Mouse (Mus musculus): Measurements from ENCODE around the gene Tns3. TPM values are rescaled to one million over a fixed set of nuclear protein-coding genes. Genes with fewer than 3 reads are reported as not detected.

The Tns3 gene
- polyA plus RNA-seq, 1 experiment from 2014 or later, result 4.1 TPM

DNA sequence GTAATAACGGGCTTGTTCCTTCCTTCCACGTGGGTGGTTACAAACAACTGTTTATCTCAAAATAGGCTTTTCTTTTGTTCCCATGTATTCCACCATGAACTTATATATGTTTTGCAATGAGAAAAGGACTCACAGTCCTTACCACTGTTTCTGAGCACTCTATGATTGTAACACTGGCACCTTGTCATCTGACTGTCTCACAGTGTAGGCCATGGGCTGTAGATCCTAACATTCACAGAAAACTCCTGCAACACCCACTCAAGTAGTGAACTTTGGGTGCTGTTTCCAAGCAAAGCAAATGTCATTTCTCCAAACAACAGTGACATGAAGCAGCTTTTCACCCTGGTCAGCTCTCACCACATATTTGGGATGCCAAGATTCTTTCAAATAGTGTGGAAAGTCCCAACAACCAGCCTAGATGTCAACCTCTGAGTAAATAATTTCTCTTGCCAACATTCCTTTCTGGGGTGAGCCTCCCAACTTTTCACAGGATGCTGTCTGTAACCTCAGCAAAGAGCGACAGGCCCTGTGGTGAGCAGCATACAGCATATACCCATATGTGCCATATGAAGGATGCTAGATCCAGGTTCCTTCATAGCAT lies 10.3 kb upstream of the Tns3 start:
- H3K9me3 ChIP-seq (replicated peaks; ENCODE audit: control insufficient read depth, low read length), result no peaks in the 10 kb centered on the region
- WGBS (ENCODE audit: insufficient replicate concordance), result 56% methylated on average over 3 of the region's 3 CpGs
- no peak for ATAC-seq (ENCODE audit: low read depth)

DNA sequence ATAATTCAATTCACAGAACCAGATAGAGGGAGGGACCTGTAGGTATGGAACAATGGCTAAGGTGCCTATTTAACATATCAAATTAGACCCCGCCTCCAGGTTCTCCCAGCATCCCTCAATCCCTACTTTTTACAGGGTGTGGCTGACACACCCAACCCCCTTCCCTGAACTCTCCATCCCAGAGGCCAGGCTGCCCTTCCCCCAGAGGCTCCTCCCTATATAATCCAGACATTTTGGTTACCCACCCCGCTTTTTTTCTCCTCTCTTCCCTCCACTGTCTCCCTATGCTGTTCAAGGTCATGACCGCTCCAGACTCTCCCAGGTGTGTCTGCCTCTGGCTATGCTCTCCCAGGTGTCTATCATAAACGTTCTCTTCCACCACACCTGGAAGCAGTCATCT lies 7.4 kb upstream of the Tns3 start:
- H3K9me3 ChIP-seq (replicated peaks; ENCODE audit: control insufficient read depth, low read length), result no peaks in the 10 kb centered on the region
- no peak overlapping the region for H3K4me2 ChIP-seq (ENCODE audit: low read depth, low read length)
- ATAC-seq (ENCODE audit: low read depth), result no peak
- no peak overlapping the region for H3K27ac ChIP-seq (ENCODE audit: low read length)
- no peaks in the 10 kb centered on the region for H3K4me1 ChIP-seq (ENCODE audit: control insufficient read depth, low read depth, low read length)
- H3K4me3 ChIP-seq (ENCODE audit: low read depth, low read length), result no peak overlapping the region
- H3K36me3 ChIP-seq (ENCODE audit: control insufficient read depth, insufficient read depth), result no peaks in the 10 kb centered on the region
- H3K9ac ChIP-seq (ENCODE audit: low read depth, low read length), result no peak overlapping the region
- no peaks in the 10 kb centered on the region for H3K27me3 ChIP-seq (ENCODE audit: control insufficient read depth, insufficient read depth, low read depth, low read length)
- WGBS (ENCODE audit: insufficient replicate concordance), result 61% methylated on average over 4 of the region's 4 CpGs

More for the DNA sequence above, 10.3 kb upstream of the Tns3 start:
- Histone ChIP-seq H3K36me3 (ENCODE audit: control insufficient read depth, insufficient read depth) (no peaks in the 10 kb centered on the region), H3K27ac (ENCODE audit: low read length) (no peak overlapping the region), H3K4me1 (ENCODE audit: control insufficient read depth, low read depth, low read length) (no peaks in the 10 kb centered on the region), H3K4me3 (ENCODE audit: low read depth, low read length) (no peak overlapping the region), H3K4me2 (ENCODE audit: low read depth, low read length) (no peak overlapping the region), H3K9ac (ENCODE audit: low read depth, low read length) (no peak overlapping the region), H3K27me3 (ENCODE audit: control insufficient read depth, insufficient read depth, low read depth, low read length) (no peaks in the 10 kb centered on the region)

DNA sequence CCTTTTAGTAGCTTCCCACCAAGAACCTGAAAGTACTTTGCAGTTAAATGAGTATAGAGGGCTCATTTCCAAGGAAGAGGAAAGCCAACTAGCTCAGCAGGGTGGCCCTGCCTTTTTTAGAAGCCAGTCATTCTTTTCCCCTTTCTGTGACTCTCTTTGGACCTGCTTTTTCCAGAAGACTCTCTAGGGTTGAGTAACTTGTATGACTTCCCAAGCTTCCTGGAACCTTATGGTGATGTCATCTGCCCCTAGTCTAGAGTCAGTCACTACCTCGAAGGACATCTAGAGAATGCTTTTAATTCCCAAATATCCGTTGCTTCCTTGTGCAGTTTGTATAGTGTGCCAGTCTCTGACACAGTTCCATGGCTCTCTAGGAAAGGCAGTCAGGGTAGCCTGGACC lies 4.8 kb upstream of the Tns3 start:
- H3K4me3 ChIP-seq (ENCODE audit: low read depth, low read length), result no peak overlapping the region
- H3K9ac ChIP-seq (ENCODE audit: low read depth, low read length), result no peak overlapping the region
- peaks cover 9% of the 10 kb centered on the region for H3K27me3 ChIP-seq (ENCODE audit: control insufficient read depth, insufficient read depth, low read depth, low read length)
- 60% methylated on average over 2 of the region's 2 CpGs for WGBS (ENCODE audit: insufficient replicate concordance)
- peaks cover 3% of the 10 kb centered on the region for H3K4me1 ChIP-seq (ENCODE audit: control insufficient read depth, low read depth, low read length)
- no peak overlapping the region for H3K4me2 ChIP-seq (ENCODE audit: low read depth, low read length)
- H3K27ac ChIP-seq (ENCODE audit: low read length), result no peak overlapping the region
- ATAC-seq (ENCODE audit: low read depth), result no peak
- no peaks in the 10 kb centered on the region for H3K36me3 ChIP-seq (ENCODE audit: control insufficient read depth, insufficient read depth)
- no peaks in the 10 kb centered on the region for H3K9me3 ChIP-seq (replicated peaks; ENCODE audit: control insufficient read depth, low read length)

DNA sequence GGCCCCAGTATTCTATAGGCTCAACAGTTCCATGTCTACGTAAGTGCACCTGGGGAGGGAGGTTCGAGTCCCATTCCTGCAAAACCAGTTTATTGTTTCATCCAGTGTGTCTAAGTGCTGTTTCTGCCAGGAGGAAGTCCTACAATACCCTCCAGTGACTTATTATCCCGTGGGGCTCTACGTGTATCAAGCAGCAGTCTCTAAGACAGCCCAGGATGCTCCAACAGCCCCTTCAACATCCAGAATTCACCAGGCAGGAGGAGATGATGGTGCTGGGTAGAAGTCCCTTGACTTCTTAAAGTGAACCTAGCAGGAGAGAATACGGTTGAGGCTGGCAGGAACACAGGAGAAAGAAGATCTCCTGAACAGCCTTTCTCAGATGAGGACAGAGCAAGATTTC lies 462 bp upstream of the Tns3 start:
- Histone ChIP-seq H3K4me1 (ENCODE audit: control insufficient read depth, low read depth, low read length) (peaks cover 3% of the 10 kb centered on the region), H3K27me3 (ENCODE audit: control insufficient read depth, insufficient read depth, low read depth, low read length) (peaks cover 9% of the 10 kb centered on the region), H3K27ac (ENCODE audit: low read length) (no peak overlapping the region), H3K9ac (ENCODE audit: low read depth, low read length) (peak overlapping the region; percentile 72), H3K4me3 (ENCODE audit: low read depth, low read length) (peak overlapping the region; percentile 70), H3K4me2 (ENCODE audit: low read depth, low read length) (peak overlapping the region; percentile 70), H3K9me3 (replicated peaks; ENCODE audit: control insufficient read depth, low read length) (no peaks in the 10 kb centered on the region), H3K36me3 (ENCODE audit: control insufficient read depth, insufficient read depth) (no peaks in the 10 kb centered on the region)
- ATAC-seq (ENCODE audit: low read depth), result no peak
- 39% methylated on average over 5 of the region's 5 CpGs for WGBS (ENCODE audit: insufficient replicate concordance)

DNA sequence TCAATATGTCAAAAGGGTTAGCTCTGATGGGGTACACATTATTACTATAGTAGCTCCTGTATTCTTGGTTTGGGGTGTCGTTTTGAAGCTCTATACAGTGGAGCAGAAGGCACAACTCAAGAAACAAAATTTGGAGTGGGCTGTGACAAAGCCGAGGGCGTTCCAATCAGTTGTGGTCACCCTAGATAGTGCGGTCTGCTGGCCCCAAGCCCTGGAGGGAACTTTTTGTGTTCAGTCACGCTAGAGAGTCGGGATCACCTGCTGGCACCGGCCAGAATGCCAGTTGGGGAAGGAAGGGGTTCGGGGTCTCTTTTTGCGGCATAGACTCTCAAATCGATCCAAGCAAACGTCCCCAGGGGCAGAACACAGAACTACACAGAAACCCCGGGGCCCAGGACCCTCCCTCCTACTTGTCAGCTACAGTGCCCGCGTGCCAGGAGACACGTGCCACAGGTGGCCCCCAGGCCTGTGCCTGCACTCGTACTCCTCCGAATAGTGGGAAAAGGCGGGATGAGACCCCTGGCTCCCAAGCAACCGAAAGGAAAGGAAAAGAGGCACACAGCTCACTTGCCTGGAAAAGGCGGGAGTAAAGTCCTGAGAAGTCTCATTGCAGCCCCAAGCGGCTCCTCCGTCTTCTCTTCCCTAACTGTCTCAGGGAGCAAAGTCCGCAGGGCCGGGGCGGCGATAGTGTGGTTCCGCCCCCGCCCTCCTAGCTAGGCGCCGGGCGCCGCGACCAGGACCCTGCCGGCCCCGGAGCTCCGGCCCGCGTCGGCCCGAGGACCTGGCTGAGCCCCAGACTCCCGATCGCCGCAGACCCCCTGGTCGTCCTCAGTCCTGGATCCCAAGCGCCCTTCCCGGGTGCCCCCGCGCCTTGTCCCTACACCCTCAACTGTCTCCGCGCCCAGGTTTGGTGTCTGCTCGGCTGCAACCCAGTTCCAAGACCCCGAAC lies 617 bp downstream of the Tns3 start:
- ATAC-seq (ENCODE audit: low read depth), result peak; percentile 69
- under 1% methylated on average over 52 of the region's 52 CpGs for WGBS (ENCODE audit: insufficient replicate concordance)
- Histone ChIP-seq H3K4me1 (ENCODE audit: control insufficient read depth, low read depth, low read length) (peaks cover 3% of the 10 kb centered on the region), H3K27ac (ENCODE audit: low read length) (peak overlapping the region; percentile 65), H3K9me3 (replicated peaks; ENCODE audit: control insufficient read depth, low read length) (no peaks in the 10 kb centered on the region), H3K4me3 (ENCODE audit: low read depth, low read length) (peak overlapping the region; percentile 70), H3K27me3 (ENCODE audit: control insufficient read depth, insufficient read depth, low read depth, low read length) (peaks cover 9% of the 10 kb centered on the region), H3K36me3 (ENCODE audit: control insufficient read depth, insufficient read depth) (no peaks in the 10 kb centered on the region), H3K9ac (ENCODE audit: low read depth, low read length) (peak overlapping the region; percentile 72), H3K4me2 (ENCODE audit: low read depth, low read length) (peak overlapping the region; percentile 70)

DNA sequence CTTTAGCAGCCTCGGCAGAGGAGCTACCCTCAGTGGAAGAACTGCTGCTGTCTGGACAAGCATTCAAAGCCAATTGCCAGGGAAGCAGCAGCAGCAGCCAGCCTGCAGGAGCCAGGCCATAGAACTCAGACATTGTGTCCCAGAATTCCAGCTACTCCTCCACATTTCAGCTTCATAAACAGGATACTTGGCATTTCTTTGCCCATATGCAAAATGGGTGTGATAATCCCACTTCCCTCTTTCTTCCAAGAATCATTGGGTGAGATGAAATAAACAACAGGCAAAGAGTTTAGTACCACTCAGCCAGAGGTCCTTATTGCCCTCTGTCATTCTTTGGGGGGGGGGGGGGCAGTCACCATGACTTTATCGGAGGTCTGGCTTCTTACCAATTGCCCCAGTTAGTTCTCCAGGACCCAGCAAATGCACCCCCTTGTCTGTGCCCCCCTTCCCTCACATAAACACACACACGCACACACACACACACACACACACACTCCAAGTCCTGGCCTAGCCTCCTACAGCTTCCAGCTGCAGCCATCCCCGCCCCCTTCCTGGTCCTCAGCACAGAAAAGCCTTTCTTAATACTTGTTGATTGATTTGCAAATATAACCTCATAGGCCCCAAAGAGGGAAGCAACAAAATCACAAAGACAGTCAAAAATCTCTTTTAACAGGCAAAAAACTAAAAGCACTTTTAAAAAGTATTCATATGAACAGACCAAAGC lies 1.5 kb downstream of the Tns3 start:
- H3K9ac ChIP-seq (ENCODE audit: low read depth, low read length), result no peak overlapping the region
- ATAC-seq (ENCODE audit: low read depth), result no peak
- peaks cover 9% of the 10 kb centered on the region for H3K27me3 ChIP-seq (ENCODE audit: control insufficient read depth, insufficient read depth, low read depth, low read length)
- 49% methylated on average over 4 of the region's 4 CpGs for WGBS (ENCODE audit: insufficient replicate concordance)
- peak overlapping the region; percentile 70 for H3K4me2 ChIP-seq (ENCODE audit: low read depth, low read length)
- H3K4me3 ChIP-seq (ENCODE audit: low read depth, low read length), result peak overlapping the region; percentile 70
- H3K9me3 ChIP-seq (replicated peaks; ENCODE audit: control insufficient read depth, low read length), result no peaks in the 10 kb centered on the region
- H3K27ac ChIP-seq (ENCODE audit: low read length), result no peak overlapping the region
- H3K4me1 ChIP-seq (ENCODE audit: control insufficient read depth, low read depth, low read length), result peaks cover 3% of the 10 kb centered on the region
- no peaks in the 10 kb centered on the region for H3K36me3 ChIP-seq (ENCODE audit: control insufficient read depth, insufficient read depth)

DNA sequence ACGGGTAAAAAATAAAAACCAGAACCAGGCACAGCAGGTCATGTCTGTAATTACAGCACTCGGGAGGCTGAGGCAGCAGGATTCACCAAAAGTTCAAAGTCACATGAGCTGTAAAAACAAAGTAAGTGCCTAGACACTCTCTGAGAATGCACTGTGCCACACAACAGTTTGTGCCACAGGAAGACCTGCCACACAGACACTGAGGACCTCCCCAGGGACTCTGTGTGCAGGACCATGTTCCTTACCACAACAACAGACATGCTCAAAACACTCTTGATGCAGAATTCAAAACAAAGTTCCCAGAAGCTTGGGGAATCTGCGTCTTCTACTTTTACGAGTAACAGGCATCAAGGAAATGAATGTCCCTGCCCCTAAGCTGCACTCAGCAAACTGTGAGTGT lies 3.4 kb downstream of the Tns3 start:
- H3K4me2 ChIP-seq (ENCODE audit: low read depth, low read length), result no peak overlapping the region
- ATAC-seq (ENCODE audit: low read depth), result no peak
- WGBS (ENCODE audit: insufficient replicate concordance), result 52% methylated on average over 4 of the region's 4 CpGs

DNA sequence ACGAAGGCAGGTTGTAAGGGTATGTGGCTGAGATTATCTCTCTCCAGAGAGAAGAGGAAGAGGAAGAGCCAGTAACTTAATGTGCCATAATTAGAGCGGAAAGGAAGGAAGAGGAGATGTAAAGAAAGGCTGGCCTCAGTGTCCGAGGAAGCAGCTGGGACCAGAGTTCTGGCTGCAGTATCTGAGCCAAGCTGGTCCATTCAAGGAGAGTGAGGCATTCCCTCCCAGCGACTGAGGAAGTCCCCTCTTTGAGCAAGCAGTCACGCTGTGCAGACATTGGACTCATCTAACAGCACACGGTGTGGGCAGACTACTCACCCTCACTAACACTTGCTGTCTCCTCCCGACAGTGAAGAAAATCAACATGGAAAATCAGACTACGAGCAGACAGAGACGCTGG lies 4.5 kb downstream of the Tns3 start:
- H3K27ac ChIP-seq (ENCODE audit: low read length), result no peak overlapping the region
- H3K27me3 ChIP-seq (ENCODE audit: control insufficient read depth, insufficient read depth, low read depth, low read length), result peaks cover 6% of the 10 kb centered on the region
- H3K4me1 ChIP-seq (ENCODE audit: control insufficient read depth, low read depth, low read length), result peaks cover 3% of the 10 kb centered on the region
- no peak overlapping the region for H3K4me2 ChIP-seq (ENCODE audit: low read depth, low read length)
- no peak for ATAC-seq (ENCODE audit: low read depth)
- H3K9ac ChIP-seq (ENCODE audit: low read depth, low read length), result no peak overlapping the region
- H3K4me3 ChIP-seq (ENCODE audit: low read depth, low read length), result no peak overlapping the region
- H3K9me3 ChIP-seq (replicated peaks; ENCODE audit: control insufficient read depth, low read length), result no peaks in the 10 kb centered on the region
- WGBS (ENCODE audit: insufficient replicate concordance), result 14% methylated on average over 9 of the region's 9 CpGs
- H3K36me3 ChIP-seq (ENCODE audit: control insufficient read depth, insufficient read depth), result no peaks in the 10 kb centered on the region

More for the DNA sequence above, 3.4 kb downstream of the Tns3 start:
- H3K36me3 ChIP-seq (ENCODE audit: control insufficient read depth, insufficient read depth), result no peaks in the 10 kb centered on the region
- H3K27me3 ChIP-seq (ENCODE audit: control insufficient read depth, insufficient read depth, low read depth, low read length), result peaks cover 7% of the 10 kb centered on the region
- H3K9me3 ChIP-seq (replicated peaks; ENCODE audit: control insufficient read depth, low read length), result no peaks in the 10 kb centered on the region
- H3K27ac ChIP-seq (ENCODE audit: low read length), result no peak overlapping the region
- H3K9ac ChIP-seq (ENCODE audit: low read depth, low read length), result no peak overlapping the region
- H3K4me3 ChIP-seq (ENCODE audit: low read depth, low read length), result no peak overlapping the region
- H3K4me1 ChIP-seq (ENCODE audit: control insufficient read depth, low read depth, low read length), result peaks cover 3% of the 10 kb centered on the region
